Mouse (Mus musculus): ENCODE measurements around the gene Cep97. TPM values are rescaled to one million over a fixed set of nuclear protein-coding genes. Genes with fewer than 3 reads are reported as not detected.
A peak's percentile ranks its signal among the peaks of the same experiment; 100 is the strongest.

Gene Cep97
- polyA plus RNA-seq, 1 experiment from 2014 or later: 20.5 TPM

DNA sequence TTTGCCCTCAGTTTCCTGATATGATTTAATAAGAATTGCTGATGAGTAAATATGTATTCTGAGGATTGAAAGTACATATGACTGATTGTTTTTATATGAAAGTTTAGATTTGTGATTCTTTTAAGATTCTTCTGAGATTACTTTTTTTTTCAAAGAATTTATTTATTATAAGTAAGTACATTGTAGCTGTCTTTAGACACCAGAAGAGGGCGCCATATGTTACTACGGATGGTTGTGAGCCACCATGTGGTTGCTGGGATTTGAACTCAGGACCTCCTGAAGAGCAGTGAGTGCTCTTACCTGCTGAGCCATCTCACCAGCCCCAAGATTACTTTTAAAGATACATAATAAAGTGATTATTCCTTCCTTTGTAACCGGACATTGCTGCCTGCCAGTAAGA is 45.2 kb downstream of the Cep97 start:
- 95% methylated on average over 3 of the region's 3 CpGs for WGBS

GRCm38 (mm10) chr16:55888584-55888960 is 46.1 kb downstream of the Cep97 start:
- H3K27ac ChIP-seq (ENCODE audit: low read depth, low read length): no peak overlapping the region
- peaks cover 4% of the 10 kb centered on the region; the same call in 1 of the 2 replicates for H3K36me3 ChIP-seq (ENCODE audit: control insufficient read depth, insufficient read depth, low read length)
- DNase-seq (ENCODE audit: low spot score): no peak
- H3K9me3 ChIP-seq (ENCODE audit: control insufficient read depth, low read length): no peaks in the 10 kb centered on the region
- ATAC-seq (replicated peaks; ENCODE audit: low FRiP score): no peak
- no peak overlapping the region for H3K4me2 ChIP-seq (ENCODE audit: low read depth, low read length, severe bottlenecking)
- H3K4me1 ChIP-seq (replicated peaks; ENCODE audit: control insufficient read depth, insufficient read depth, low read length): no peaks in the 10 kb centered on the region
- no peaks in the 10 kb centered on the region for H3K27me3 ChIP-seq (ENCODE audit: control insufficient read depth, insufficient read depth, low read length)
- H3K9ac ChIP-seq (ENCODE audit: low read length): no peak overlapping the region
- WGBS: 95% methylated on average over 3 of the region's 3 CpGs
- no peak overlapping the region for H3K4me3 ChIP-seq (ENCODE audit: low read depth, low read length)

More for the DNA sequence above, 45.2 kb downstream of the Cep97 start:
- no peak overlapping the region for H3K9ac ChIP-seq (ENCODE audit: low read length)
- H3K27ac ChIP-seq (ENCODE audit: low read depth, low read length): no peak overlapping the region
- H3K4me3 ChIP-seq (ENCODE audit: low read depth, low read length): no peak overlapping the region
- H3K4me1 ChIP-seq (replicated peaks; ENCODE audit: control insufficient read depth, insufficient read depth, low read length): 0 out of 2 replicates have a peak, but pooled peaks cover 2% of the 10 kb centered on the region
- no peaks in the 10 kb centered on the region for H3K27me3 ChIP-seq (ENCODE audit: control insufficient read depth, insufficient read depth, low read length)
- DNase-seq (ENCODE audit: low spot score): no peak
- H3K36me3 ChIP-seq (ENCODE audit: control insufficient read depth, insufficient read depth, low read length): peaks cover 4% of the 10 kb centered on the region; the same call in 1 of the 2 replicates
- no peaks in the 10 kb centered on the region for H3K9me3 ChIP-seq (ENCODE audit: control insufficient read depth, low read length)
- H3K4me2 ChIP-seq (ENCODE audit: low read depth, low read length, severe bottlenecking): no peak overlapping the region
- no peak for ATAC-seq (replicated peaks; ENCODE audit: low FRiP score)

DNA sequence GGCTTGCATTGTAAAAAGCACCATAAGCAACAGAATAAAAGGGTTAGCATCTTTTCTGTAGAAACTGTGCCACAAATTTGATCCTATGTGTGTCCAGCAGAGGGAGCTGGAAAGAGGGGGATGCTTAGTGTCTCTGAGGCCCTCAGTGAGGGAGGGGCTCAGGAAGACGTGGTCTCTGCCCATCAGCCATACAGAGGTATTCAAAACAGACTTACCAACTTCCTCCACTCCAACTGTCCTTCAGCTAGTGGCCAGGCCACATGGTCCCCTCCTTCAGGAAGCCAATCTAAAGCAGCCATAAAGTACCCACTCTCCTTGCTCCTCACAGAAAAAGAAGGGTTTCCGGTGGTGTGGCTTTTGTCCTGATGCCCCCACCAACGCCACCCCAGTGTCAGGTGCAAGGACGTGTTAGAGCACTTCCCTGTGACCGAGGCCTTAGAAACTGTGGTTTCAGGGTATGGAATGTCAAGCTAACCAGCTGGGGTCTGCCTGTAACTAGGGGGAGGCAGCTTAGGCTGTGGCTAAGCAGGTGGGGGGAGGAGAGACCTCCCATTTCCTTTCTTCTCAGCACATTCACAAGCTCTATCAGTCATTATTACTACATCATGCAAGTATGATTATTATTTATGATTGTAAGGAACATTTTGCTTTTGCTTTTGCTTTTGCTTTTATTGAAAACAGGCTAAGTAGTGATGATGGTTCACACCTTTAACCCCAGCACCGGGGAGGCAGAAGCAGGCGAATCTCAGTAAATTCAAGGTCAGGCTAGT is 46.7 kb downstream of the Cep97 start:
- Histone ChIP-seq H3K36me3 (ENCODE audit: control insufficient read depth, insufficient read depth, low read length) (peaks cover 4% of the 10 kb centered on the region; the same call in 1 of the 2 replicates), H3K27me3 (ENCODE audit: control insufficient read depth, insufficient read depth, low read length) (no peaks in the 10 kb centered on the region), H3K9ac (ENCODE audit: low read length) (no peak overlapping the region), H3K27ac (ENCODE audit: low read depth, low read length) (no peak overlapping the region), H3K4me3 (ENCODE audit: low read depth, low read length) (no peak overlapping the region), H3K4me1 (replicated peaks; ENCODE audit: control insufficient read depth, insufficient read depth, low read length) (no peaks in the 10 kb centered on the region), H3K4me2 (ENCODE audit: low read depth, low read length, severe bottlenecking) (no peak overlapping the region), H3K9me3 (ENCODE audit: control insufficient read depth, low read length) (no peaks in the 10 kb centered on the region)
- peak; percentile 51; the same call in 1 of the 2 replicates for ATAC-seq (replicated peaks; ENCODE audit: low FRiP score)
- WGBS: 65% methylated on average over 7 of the region's 7 CpGs
- no peak for DNase-seq (ENCODE audit: low spot score)

DNA sequence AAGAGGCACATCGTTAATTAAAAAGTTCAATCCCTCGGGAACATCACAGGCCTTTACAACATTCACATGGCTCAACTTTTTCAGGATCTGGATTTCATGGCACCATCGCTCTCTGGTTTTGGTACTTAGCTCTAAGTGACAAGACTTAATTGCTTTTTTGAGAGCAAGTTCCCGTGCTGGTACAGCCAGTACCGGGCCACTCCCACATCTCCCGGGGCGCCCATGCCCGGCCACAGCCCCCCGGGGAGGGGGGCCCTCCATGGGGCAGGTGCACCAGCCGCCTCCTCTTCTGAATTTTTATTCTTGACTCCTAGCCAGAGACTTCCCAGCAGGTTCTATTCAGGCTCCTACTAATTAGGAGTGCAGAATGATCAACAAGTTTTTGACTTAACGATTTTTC is 50.4 kb downstream of the Cep97 start:
- WGBS: 78% methylated on average over 11 of the region's 11 CpGs
- no peak for ATAC-seq (replicated peaks; ENCODE audit: low FRiP score)
- Histone ChIP-seq H3K9me3 (ENCODE audit: control insufficient read depth, low read length) (no peaks in the 10 kb centered on the region), H3K4me3 (ENCODE audit: low read depth, low read length) (no peak overlapping the region), H3K27me3 (ENCODE audit: control insufficient read depth, insufficient read depth, low read length) (no peaks in the 10 kb centered on the region), H3K4me1 (replicated peaks; ENCODE audit: control insufficient read depth, insufficient read depth, low read length) (no peaks in the 10 kb centered on the region), H3K9ac (ENCODE audit: low read length) (no peak overlapping the region), H3K36me3 (ENCODE audit: control insufficient read depth, insufficient read depth, low read length) (peaks cover 4% of the 10 kb centered on the region; the same call in 1 of the 2 replicates), H3K27ac (ENCODE audit: low read depth, low read length) (no peak overlapping the region), H3K4me2 (ENCODE audit: low read depth, low read length, severe bottlenecking) (no peak overlapping the region)
- DNase-seq (ENCODE audit: low spot score): no peak

DNA sequence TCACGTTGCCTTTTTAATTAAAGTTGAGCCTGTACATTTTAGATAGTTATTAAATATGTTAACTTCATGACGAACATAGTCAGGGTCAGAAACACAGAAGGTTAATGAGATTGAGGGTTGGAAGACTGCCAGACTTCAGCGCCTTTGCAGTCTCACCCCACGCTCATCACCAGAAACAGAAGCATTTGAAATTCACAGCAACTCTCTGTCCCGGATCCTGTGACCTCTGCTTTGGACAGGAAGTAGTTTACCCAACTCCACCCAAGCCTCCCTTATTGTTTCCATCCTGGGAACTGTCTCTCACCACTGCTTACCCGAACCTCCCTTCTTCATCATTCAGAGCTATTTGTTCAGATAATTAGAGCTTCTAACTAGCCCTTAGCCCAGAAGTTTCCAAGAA is 58.6 kb downstream of the Cep97 start:
- Histone ChIP-seq H3K36me3 (ENCODE audit: control insufficient read depth, insufficient read depth, low read length) (no peaks in the 10 kb centered on the region), H3K27me3 (ENCODE audit: control insufficient read depth, insufficient read depth, low read length) (no peaks in the 10 kb centered on the region), H3K4me2 (ENCODE audit: low read depth, low read length, severe bottlenecking) (no peak overlapping the region), H3K9ac (ENCODE audit: low read length) (no peak overlapping the region), H3K27ac (ENCODE audit: low read depth, low read length) (no peak overlapping the region), H3K4me3 (ENCODE audit: low read depth, low read length) (no peak overlapping the region), H3K4me1 (replicated peaks; ENCODE audit: control insufficient read depth, insufficient read depth, low read length) (no peaks in the 10 kb centered on the region), H3K9me3 (ENCODE audit: control insufficient read depth, low read length) (no peaks in the 10 kb centered on the region)
- no peak for ATAC-seq (replicated peaks; ENCODE audit: low FRiP score)
- DNase-seq (ENCODE audit: low spot score): no peak
- WGBS: 81% methylated on average over 6 of the region's 6 CpGs

GRCm38 (mm10) chr16:55863832-55864231 is 70.8 kb downstream of the Cep97 start:
- no peaks in the 10 kb centered on the region for H3K27me3 ChIP-seq (ENCODE audit: control insufficient read depth, insufficient read depth, low read length)
- WGBS: 64% methylated on average over 4 of the region's 4 CpGs
- DNase-seq (ENCODE audit: low spot score) (no peak), ATAC-seq (replicated peaks; ENCODE audit: low FRiP score) (no peak)
- no peaks in the 10 kb centered on the region for H3K4me1 ChIP-seq (replicated peaks; ENCODE audit: control insufficient read depth, insufficient read depth, low read length)
- no peaks in the 10 kb centered on the region for H3K9me3 ChIP-seq (ENCODE audit: control insufficient read depth, low read length)
- H3K27ac ChIP-seq (ENCODE audit: low read depth, low read length): no peak overlapping the region
- H3K4me3 ChIP-seq (ENCODE audit: low read depth, low read length): no peak overlapping the region
- no peak overlapping the region for H3K9ac ChIP-seq (ENCODE audit: low read length)
- H3K4me2 ChIP-seq (ENCODE audit: low read depth, low read length, severe bottlenecking): no peak overlapping the region
- H3K36me3 ChIP-seq (ENCODE audit: control insufficient read depth, insufficient read depth, low read length): no peaks in the 10 kb centered on the region; the same call in 1 of the 2 replicates

DNA sequence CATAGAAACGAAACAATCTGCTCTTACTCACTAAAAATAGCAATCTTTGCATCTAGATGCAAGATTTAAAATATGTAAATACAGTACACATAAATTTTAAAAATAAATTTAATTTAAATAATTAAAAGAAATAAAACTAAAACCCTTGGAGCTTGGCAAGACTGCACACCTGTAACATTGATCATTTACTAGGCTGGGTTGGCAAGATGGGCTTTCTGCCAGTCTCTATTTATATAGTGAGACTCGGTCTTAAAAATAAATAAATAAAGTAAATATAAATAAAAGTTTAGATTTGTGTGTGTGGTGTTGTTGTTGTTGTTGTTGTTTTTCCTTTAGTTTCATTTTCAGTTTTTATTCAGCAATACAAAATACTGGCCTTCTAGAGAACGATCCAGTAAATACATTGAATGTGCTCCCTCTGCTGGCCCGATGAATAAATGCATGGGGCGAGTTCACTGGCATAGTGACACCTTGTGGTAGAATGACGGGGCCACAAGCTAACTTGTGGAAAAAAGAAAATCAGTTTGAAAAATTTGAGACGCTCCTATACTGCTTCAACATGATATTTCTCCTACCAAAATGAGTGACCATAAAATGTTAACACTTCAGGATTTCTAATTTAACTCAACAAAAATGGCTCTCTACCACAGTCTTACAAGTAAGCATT is 71.4 kb downstream of the Cep97 start:
- peak; percentile 63 for ATAC-seq (replicated peaks; ENCODE audit: low FRiP score)
- Histone ChIP-seq H3K4me1 (replicated peaks; ENCODE audit: control insufficient read depth, insufficient read depth, low read length) (no peaks in the 10 kb centered on the region), H3K36me3 (ENCODE audit: control insufficient read depth, insufficient read depth, low read length) (no peaks in the 10 kb centered on the region; the same call in 1 of the 2 replicates), H3K4me2 (ENCODE audit: low read depth, low read length, severe bottlenecking) (no peak overlapping the region), H3K9me3 (ENCODE audit: control insufficient read depth, low read length) (no peaks in the 10 kb centered on the region), H3K27ac (ENCODE audit: low read depth, low read length) (no peak overlapping the region), H3K27me3 (ENCODE audit: control insufficient read depth, insufficient read depth, low read length) (no peaks in the 10 kb centered on the region), H3K9ac (ENCODE audit: low read length) (no peak overlapping the region), H3K4me3 (ENCODE audit: low read depth, low read length) (no peak overlapping the region)
- peak; percentile 76 for DNase-seq (ENCODE audit: low spot score)
- 30% methylated on average over 7 of the region's 7 CpGs for WGBS

- no peaks in the 10 kb centered on the region for H3K9me3 ChIP-seq (ENCODE audit: control insufficient read depth, low read length)
- no peaks in the 10 kb centered on the region for H3K27me3 ChIP-seq (ENCODE audit: control insufficient read depth, insufficient read depth, low read length)
- WGBS: 87% methylated on average over 3 of the region's 3 CpGs
- H3K4me1 ChIP-seq (replicated peaks; ENCODE audit: control insufficient read depth, insufficient read depth, low read length): no peaks in the 10 kb centered on the region
- no peak overlapping the region for H3K4me3 ChIP-seq (ENCODE audit: low read depth, low read length)
- no peak overlapping the region for H3K9ac ChIP-seq (ENCODE audit: low read length)
- H3K4me2 ChIP-seq (ENCODE audit: low read depth, low read length, severe bottlenecking): no peak overlapping the region
- no peak for ATAC-seq (replicated peaks; ENCODE audit: low FRiP score)
- no peak overlapping the region for H3K27ac ChIP-seq (ENCODE audit: low read depth, low read length)
- no peak for DNase-seq (ENCODE audit: low spot score)
- no peaks in the 10 kb centered on the region; the same call in 1 of the 2 replicates for H3K36me3 ChIP-seq (ENCODE audit: control insufficient read depth, insufficient read depth, low read length)
These were observed 73.6 kb downstream of the Cep97 start for GRCm38 (mm10) chr16:55861104-55861503.
